ENCODE assay signal across 24 mouse cellular contexts in the genomic region with DNA sequence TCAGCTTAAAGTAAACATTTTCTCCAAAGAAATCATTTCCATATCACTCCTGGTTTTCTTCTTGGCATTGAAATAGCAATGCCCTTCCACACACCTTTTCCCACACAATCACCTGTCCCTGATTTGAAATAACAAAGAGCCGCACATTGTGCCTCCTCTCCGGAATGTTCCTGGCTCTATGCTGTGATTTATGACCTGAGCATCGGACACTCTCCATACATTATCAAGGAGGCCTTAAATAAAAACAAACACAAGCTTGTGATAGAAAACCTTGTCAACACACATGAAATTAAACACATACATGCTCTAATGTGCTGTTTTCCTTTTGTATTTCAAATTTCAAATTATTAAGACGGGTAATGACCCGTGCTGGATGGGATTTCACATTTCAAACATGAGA.
DNase-seq lines count a peak whose midpoint lies in the region; ATAC-seq lines count a peak whose summit lies in the region.
"Had no signal": no experiment of that assay in that cellular context is flagged by ENCODE, and none has a peak within 500 bp of the region (broad histone marks: within the 10 kb centered on the region; RNA-seq: fewer than 3 reads in every experiment).

No protein-coding gene starts in this region.

- H3K4me2 ChIP-seq in kidney, embryonic 14.5 days (replicated peaks; ENCODE audit: low read depth, low read length), result no peak overlapping the region
- no peak overlapping the region for H3K4me2 ChIP-seq in kidney, embryonic 16.5 days (replicated peaks; ENCODE audit: low read depth, low read length)
- no peak overlapping the region for H3K4me2 ChIP-seq in limb, embryonic 11.5 days (ENCODE audit: low read depth, severe bottlenecking)
- H3K4me2 ChIP-seq in midbrain, embryonic 15.5 days, result no peak overlapping the region
- H3K4me2 ChIP-seq: embryonic facial prominence, embryonic 12.5 days; forebrain, embryonic 13.5 days; forebrain, embryonic 15.5 days had no signal

- 37% methylated on average over 5 of the region's 5 CpGs for WGBS in kidney, embryonic 14.5 days
- 32% methylated on average over 5 of the region's 5 CpGs for WGBS in kidney, embryonic 16.5 days
- 40% methylated on average over 5 of the region's 5 CpGs for WGBS in limb, embryonic 11.5 days
- 95% methylated on average over 5 of the region's 5 CpGs for WGBS in midbrain, embryonic 15.5 days

- no peaks in the 10 kb centered on the region for H3K9me3 ChIP-seq in kidney, embryonic 14.5 days (ENCODE audit: control insufficient read depth, low read length)
- no peaks in the 10 kb centered on the region for H3K9me3 ChIP-seq in kidney, embryonic 16.5 days (ENCODE audit: low read length)
- H3K9me3 ChIP-seq in limb, embryonic 11.5 days (ENCODE audit: control insufficient read depth, low read length), result no peaks in the 10 kb centered on the region
- H3K9me3 ChIP-seq in midbrain, embryonic 15.5 days, result no peaks in the 10 kb centered on the region
- H3K9me3 ChIP-seq: embryonic facial prominence, embryonic 10.5 days; embryonic facial prominence, embryonic 12.5 days; forebrain, embryonic 13.5 days; forebrain, embryonic 15.5 days had no signal

- H3K36me3 ChIP-seq in kidney, embryonic 14.5 days (ENCODE audit: control insufficient read depth, insufficient read depth, low read length), result no peaks in the 10 kb centered on the region
- H3K36me3 ChIP-seq in kidney, embryonic 16.5 days (ENCODE audit: insufficient read depth, low read length), result no peaks in the 10 kb centered on the region
- no peaks in the 10 kb centered on the region for H3K36me3 ChIP-seq in limb, embryonic 11.5 days (ENCODE audit: control insufficient read depth, insufficient read depth, low read length)
- no peaks in the 10 kb centered on the region for H3K36me3 ChIP-seq in midbrain, embryonic 15.5 days (replicated peaks)
- H3K36me3 ChIP-seq: embryonic facial prominence, embryonic 10.5 days; embryonic facial prominence, embryonic 12.5 days; forebrain, embryonic 15.5 days; G1E had no signal

- no peaks in the 10 kb centered on the region for H3K4me1 ChIP-seq in kidney, embryonic 14.5 days (ENCODE audit: control insufficient read depth, insufficient read depth, low read length)
- H3K4me1 ChIP-seq in kidney, embryonic 16.5 days (ENCODE audit: insufficient read depth, low read length), result no peaks in the 10 kb centered on the region
- no peaks in the 10 kb centered on the region for H3K4me1 ChIP-seq in limb, embryonic 11.5 days (ENCODE audit: control insufficient read depth, insufficient read depth, low read length)
- no peaks in the 10 kb centered on the region for H3K4me1 ChIP-seq in midbrain, embryonic 15.5 days
- H3K4me1 ChIP-seq: forebrain, embryonic 13.5 days; forebrain, embryonic 15.5 days had no signal

- H3K4me3 ChIP-seq in kidney, embryonic 14.5 days (ENCODE audit: low read length), result no peak overlapping the region
- H3K4me3 ChIP-seq in kidney, embryonic 16.5 days (ENCODE audit: low read length), result no peak overlapping the region
- H3K4me3 ChIP-seq in limb, embryonic 11.5 days (ENCODE audit: low read depth, low read length), result no peak overlapping the region
- H3K4me3 ChIP-seq in midbrain, embryonic 15.5 days, result no peak overlapping the region
- H3K4me3 ChIP-seq: embryonic facial prominence, embryonic 10.5 days; embryonic facial prominence, embryonic 12.5 days; forebrain, embryonic 13.5 days; forebrain, embryonic 15.5 days had no signal

- no peaks in the 10 kb centered on the region for H3K27me3 ChIP-seq in kidney, embryonic 14.5 days (ENCODE audit: control insufficient read depth, insufficient read depth, low read length)
- H3K27me3 ChIP-seq in kidney, embryonic 16.5 days (ENCODE audit: insufficient read depth, low read length), result no peaks in the 10 kb centered on the region
- H3K27me3 ChIP-seq in limb, embryonic 11.5 days (ENCODE audit: control insufficient read depth, insufficient read depth, low read length), result no peaks in the 10 kb centered on the region
- H3K27me3 ChIP-seq in midbrain, embryonic 15.5 days (replicated peaks), result no peaks in the 10 kb centered on the region
- H3K27me3 ChIP-seq: CH12.LX; embryonic facial prominence, embryonic 12.5 days; forebrain, embryonic 13.5 days; forebrain, embryonic 15.5 days; Patski had no signal

- no peak overlapping the region for H3K9ac ChIP-seq in kidney, embryonic 14.5 days (ENCODE audit: low read depth, low read length)
- no peak overlapping the region for H3K9ac ChIP-seq in kidney, embryonic 16.5 days (replicated peaks; ENCODE audit: low read length)
- no peak overlapping the region for H3K9ac ChIP-seq in limb, embryonic 11.5 days (ENCODE audit: low read length)
- no peak overlapping the region for H3K9ac ChIP-seq in midbrain, embryonic 15.5 days
- H3K9ac ChIP-seq: embryonic facial prominence, embryonic 12.5 days; forebrain, embryonic 13.5 days; forebrain, embryonic 15.5 days had no signal

- DNase-seq in kidney, postnatal 25 days, result no peak
- no peak for DNase-seq in kidney, postnatal 4 days
- DNase-seq in forelimb bud, embryonic 11.5 days (ENCODE audit: low read depth, low spot score), result peak; percentile 55
- no peak for DNase-seq in limb, embryonic 11.5 days (ENCODE audit: low spot score)
- DNase-seq: adrenal gland, postnatal 14 days; adrenal gland, postnatal 36 days; B cell, adult 2 months; cerebellum, adult 11-12 months; cerebellum, adult 2 months; cerebellum, adult 9-10 months; cerebellum, postnatal 10 days; cerebellum, postnatal 25 days had no signal

- no peak overlapping the region for H3K27ac ChIP-seq in kidney, embryonic 14.5 days (ENCODE audit: low read depth, low read length)
- no peak overlapping the region for H3K27ac ChIP-seq in kidney, embryonic 16.5 days (ENCODE audit: low read length)
- H3K27ac ChIP-seq in limb, embryonic 11.5 days (replicated peaks; ENCODE audit: low read depth, low read length), result 0 out of 2 replicates have a peak overlapping the region, but pooled peaks have one; percentile 36
- H3K27ac ChIP-seq in midbrain, embryonic 15.5 days, result no peak overlapping the region
- H3K27ac ChIP-seq: embryonic facial prominence, embryonic 10.5 days; embryonic facial prominence, embryonic 12.5 days; forebrain, embryonic 13.5 days; forebrain, embryonic 15.5 days had no signal

- peak; percentile 79 for ATAC-seq in kidney, embryonic 14.5 days (ENCODE audit: low FRiP score, low TSS enrichment)
- peak; percentile 75; the same call in 1 of the 2 replicates for ATAC-seq in kidney, embryonic 16.5 days (ENCODE audit: low FRiP score, low TSS enrichment)
- 0 out of 2 replicates have a peak, but pooled peaks have one; percentile 46 for ATAC-seq in limb, embryonic 11.5 days (ENCODE audit: insufficient number of reproducible peaks, low FRiP score, low TSS enrichment, low read depth)
- ATAC-seq in midbrain, embryonic 15.5 days (replicated peaks), result no peak
- ATAC-seq: activated CD4-positive, CD25-positive, alpha-beta regulatory T cell, adult 4 months; CD4-positive, CD25-positive, alpha-beta regulatory T cell, adult 4 months; forebrain, embryonic 13.5 days; forebrain, embryonic 15.5 days; Patski had no signal
